Mouse (Mus musculus) C2C12 (cell line): ENCODE results near the gene Ipmk.

Source experiments
- CTCF ChIP-seq: IDR thresholded peaks from one replicate; pipeline ENCODE4 v1.5.1; 2011; ENCODE audit not compliant: control insufficient read depth, insufficient read depth, insufficient read length
- MAX ChIP-seq: IDR thresholded peaks from one replicate; pipeline ENCODE4 v1.6.1; 2011; ENCODE audit warnings: mild to moderate bottlenecking, control low read depth
- USF1 ChIP-seq: IDR thresholded peaks from one replicate; pipeline ENCODE4 v1.6.1; 2011; ENCODE audit warnings: low read depth, mild to moderate bottlenecking, control low read depth, moderate library complexity

- TF ChIP-seq CTCF (no peak), MAX (no peak), USF1 (no peak)
Measured at GRCm38 (mm10) chr10:71341290-71341689, 6.3 kb upstream of the Ipmk start.
